Mouse (Mus musculus): ENCODE results near the gene Slk.

GRCm38 (mm10) chr19:47645583-47645982, 66.1 kb downstream of the Slk start:
- TF ChIP-seq CTCF (IDR thresholded peaks at IDR 0.05; ENCODE audit: borderline replicate concordance, extremely low read depth, insufficient read depth, insufficient read length), result no peak
- no peak for TF ChIP-seq POLR2A (IDR thresholded peaks at IDR 0.05; ENCODE audit: borderline replicate concordance, extremely low read depth, insufficient read depth, insufficient read length, poor library complexity, severe bottlenecking)

Data from brain, embryonic 14.5 days (tissue).